Mouse (Mus musculus): ENCODE measurements around the gene Lyrm9. TPM values are rescaled to one million over a fixed set of nuclear protein-coding genes. Genes with fewer than 3 reads are reported as not detected.

The Lyrm9 gene
- total RNA-seq, 2 experiments from 2014 or later: 13.9 to 91.6 TPM

DNA sequence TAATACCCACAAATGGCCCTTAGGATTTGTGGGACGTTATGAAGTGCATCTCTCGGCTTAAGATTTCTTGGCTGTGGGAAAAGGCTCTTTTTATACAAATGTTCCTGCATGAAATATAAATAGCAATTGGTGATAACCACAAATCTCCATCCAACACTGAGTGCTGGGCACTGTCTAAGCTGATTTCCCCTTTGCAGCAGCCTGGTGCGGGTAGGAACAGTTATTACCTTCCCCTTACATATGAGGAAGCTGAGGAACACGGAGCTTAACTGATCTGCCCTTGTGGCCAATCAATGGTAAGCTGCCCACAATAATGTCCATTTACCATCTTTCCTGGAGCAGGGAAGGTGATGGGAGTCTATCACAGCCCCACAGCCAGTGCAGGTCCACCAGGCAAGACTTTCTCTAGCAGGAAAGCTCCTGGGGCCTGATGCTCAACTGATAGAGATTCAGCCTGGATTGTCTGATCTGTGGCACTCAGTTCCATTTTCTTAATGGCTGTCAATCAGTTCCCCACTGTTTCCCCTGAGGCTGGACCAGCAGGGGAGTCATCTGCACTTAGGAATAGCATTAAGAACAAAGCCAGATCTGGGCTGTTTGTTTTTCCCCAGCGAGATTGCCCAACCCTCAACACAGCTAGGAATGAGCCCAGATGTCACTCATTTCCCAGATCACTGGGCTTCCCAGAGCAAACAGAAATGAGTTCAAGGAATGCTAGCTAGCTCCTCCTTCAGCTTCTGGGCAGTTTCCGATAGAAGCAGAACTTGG is 18.9 kb upstream of the Lyrm9 start:
- no peak for ATAC-seq (replicated peaks; ENCODE audit: low FRiP score, low TSS enrichment, poor library complexity, severe bottlenecking)

DNA sequence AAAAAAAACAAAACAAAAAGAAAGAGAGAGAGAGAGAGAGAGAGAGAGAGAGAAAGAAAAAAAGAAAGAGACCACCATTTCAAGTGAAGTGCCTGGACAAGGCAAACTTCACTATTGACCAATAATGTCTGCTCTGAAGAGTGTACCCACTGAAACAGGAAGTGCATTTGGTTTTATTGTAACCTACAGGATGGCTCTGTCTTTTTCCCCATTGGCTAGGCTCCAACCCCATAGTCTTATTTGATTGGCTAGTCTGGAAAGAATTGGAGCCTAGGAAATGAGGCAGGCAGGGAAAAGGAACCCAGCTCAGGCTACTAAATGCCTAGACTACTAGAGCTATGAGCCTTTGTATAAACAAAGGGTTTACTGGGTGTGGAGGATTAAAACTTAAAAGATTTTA is 17.0 kb upstream of the Lyrm9 start:
- ATAC-seq (replicated peaks; ENCODE audit: low FRiP score, low TSS enrichment, poor library complexity, severe bottlenecking): no peak

DNA sequence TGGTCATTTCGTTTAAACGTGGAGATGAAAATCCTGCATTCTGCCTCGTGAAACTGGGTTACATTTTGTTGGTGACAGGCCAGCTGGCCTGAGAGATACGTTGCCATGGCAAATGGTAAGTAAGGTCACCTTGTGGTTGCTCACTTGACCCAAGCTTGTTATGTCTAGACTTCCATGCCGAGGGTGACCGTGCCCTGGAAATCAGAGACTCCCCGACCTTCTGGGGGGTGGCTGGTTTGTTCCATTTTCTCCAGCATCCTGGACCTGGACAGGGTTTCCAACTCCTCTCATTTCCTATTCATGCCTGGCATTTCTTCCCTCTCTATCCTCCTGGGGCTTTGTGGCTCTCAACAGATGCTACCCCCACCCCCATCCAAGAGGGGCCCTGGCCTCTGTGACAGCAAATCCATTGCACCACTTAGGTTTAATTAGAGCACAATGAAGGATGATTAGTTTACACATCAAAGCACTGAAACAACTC is 11.9 kb upstream of the Lyrm9 start:
- ATAC-seq (replicated peaks; ENCODE audit: low FRiP score, low TSS enrichment, poor library complexity, severe bottlenecking): no peak

DNA sequence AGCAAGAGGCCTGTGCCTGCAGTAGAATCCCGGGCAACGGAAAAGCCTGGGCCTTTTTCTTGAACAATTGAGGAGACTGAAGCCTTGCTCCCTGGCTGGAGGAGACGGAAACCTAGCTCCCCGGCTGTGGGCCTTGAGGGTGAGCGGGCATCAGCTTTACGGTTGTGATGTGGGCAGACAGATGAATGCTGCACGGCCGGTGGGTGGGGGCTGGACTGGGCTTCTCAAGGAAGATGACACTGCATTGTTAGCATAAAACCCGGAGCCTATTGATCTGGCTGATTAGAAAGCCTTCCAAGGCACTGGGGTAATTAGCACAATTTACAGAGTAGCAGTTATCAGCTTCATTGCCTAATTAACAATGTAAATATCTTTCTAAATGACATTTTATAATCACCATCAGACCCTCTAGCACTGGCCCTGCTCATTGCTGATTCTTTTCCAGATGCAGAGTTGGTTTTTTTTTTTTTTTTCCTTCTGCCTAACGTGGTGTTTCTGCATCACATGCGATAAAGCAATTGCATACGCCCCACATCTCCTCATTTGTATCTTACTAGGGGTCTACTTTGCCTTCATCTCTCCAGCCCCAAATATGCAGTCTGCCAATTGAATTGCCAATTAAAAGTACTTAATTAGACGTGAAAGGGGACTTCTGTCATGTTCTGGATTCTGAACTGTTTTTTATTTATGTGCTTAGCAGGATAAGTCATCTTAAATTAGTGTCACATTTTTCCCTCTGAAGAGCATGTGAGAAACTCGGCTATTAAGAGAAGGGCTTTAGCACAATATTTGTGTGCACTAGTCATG is 10.2 kb upstream of the Lyrm9 start:
- no peak for ATAC-seq (replicated peaks; ENCODE audit: low FRiP score, low TSS enrichment, poor library complexity, severe bottlenecking)

DNA sequence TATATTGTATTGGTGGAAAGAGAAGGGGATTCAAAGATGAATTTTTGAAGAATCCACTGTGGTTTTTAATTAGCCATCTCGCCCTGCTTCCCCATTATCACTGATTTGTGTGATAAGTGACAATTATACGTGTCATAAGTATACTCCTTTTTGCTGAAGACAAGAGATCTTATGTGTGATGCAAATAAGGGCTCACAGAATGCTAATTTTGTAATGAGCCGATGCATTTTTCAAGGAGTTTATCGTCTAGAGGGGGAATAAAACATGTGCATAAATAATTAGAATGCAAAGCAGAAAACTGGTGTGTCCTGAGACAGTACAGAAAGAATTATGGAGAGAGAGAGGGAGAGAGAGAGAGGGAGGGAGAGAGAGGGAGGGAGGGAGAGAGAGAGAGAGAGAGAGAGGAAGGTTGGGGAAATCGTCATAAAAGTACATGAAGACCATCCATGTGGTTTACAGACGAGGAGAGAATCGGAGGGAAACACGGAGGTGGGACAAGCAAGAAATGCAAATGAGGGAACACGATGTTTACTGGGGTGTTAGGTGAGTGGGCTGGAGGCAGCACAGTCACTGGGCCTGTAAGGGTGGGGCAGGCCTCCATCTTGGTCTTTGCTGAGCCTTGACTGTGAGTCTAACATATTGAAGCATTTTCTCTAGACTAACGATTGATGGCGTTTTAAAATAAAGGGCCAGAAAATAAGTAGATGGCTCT is 8.9 kb upstream of the Lyrm9 start:
- no peak for ATAC-seq (replicated peaks; ENCODE audit: low FRiP score, low TSS enrichment, poor library complexity, severe bottlenecking)

DNA sequence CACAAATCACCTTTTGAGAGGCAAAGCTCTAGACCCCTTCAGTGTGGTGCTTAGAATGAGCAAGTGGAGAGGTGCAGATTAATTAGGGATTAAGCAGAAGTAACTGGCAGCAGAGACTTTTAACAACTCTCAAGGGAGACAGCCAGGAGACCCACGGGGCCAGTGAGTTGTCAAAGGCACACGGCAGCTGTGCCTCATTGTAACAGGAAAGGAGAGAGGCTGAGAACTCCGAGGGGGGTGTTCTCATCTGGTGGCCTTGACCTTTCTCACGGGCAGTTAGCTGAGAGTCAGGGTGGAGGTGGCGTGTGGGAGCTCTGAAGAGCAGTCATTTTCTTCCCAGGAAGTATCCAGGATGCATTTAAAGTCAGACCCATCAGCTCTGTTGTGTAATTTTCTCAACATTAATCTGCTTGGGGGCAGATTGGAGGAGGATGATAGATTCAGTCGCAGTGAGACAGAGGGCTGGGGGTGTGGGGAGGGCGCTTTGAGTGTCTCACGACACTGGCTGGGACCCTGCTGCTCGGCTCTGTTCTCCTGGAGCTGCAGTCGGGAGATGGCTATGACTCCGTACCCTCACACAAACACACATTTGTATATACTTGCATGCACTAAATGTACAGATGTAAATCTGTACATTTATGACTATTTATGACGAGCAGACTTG is 5.9 kb upstream of the Lyrm9 start:
- ATAC-seq (replicated peaks; ENCODE audit: low FRiP score, low TSS enrichment, poor library complexity, severe bottlenecking): no peak

DNA sequence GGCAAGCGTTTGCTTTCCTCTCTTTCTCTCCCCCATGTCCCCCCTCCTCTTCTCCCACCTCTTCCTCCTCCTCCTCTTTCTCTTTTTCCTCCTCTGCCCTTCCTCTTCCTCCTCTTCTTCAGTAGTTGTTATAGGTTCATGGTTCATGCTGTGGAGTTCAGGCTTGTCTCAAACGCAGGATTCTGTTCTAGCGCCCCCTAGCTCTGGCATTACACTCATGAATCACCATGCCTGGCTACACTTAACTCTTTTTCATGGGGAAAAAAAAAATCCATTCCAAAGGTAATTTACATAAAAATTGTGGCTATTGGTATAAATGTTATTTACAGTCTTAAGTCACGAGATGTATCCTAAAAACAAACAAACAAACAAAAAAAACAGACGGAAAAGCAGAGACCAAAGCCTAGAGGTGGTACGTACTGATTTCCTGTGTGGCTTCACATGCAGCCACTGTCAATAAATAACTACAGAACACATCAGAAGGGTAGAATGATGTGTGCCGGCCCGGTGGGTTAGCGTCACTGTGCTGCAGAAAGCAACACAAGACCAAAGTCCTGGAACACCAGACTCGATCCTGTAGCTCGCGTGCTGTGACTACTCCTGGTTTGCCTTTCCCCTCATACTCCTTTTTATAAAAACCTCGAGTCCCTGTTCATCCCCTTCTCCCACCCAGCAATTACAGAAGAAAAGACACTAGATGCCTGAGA is 3.4 kb upstream of the Lyrm9 start:
- no peak for ATAC-seq (replicated peaks; ENCODE audit: low FRiP score, low TSS enrichment, poor library complexity, severe bottlenecking)

DNA sequence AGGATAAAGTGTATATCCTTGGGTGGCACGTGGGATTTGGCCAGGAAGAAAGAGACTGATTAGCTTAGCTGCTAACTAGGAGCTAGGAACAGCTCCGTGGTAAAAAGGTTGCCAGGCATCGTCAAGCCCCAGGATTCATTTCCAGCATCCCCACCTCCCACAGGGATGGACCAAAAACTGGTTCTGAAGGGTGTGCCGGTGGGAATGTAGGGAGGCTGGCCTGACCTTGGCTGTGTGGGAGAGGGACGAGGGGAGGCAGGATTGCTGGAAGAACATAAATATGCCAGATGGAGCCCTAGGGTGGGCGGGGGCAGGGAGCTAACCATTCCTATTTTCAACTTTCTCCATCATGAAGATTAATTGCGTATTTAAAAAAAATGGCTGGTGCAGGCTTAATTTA is 1.2 kb downstream of the Lyrm9 start:
- no peak for ATAC-seq (replicated peaks; ENCODE audit: low FRiP score, low TSS enrichment, poor library complexity, severe bottlenecking)

DNA sequence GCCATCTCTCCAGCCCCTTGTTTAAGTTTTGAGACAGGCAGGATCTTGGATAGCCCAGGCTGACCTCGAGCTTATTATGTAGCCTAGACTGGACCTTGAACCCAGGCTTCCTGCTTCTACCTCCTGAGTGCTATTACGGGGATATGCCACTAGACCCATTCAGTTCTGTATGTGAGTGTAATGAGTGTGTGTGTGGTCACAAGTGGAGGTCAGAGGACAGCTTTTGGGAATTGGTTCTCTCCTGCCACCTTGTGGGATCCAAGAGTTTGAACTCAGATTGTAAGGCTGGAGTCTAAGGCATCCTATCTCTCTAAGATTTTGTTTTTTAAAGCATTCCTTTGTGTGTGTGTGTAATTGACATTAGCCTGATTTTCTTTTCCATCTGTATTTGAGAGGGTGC is 2.0 kb downstream of the Lyrm9 start:
- ATAC-seq (replicated peaks; ENCODE audit: low FRiP score, low TSS enrichment, poor library complexity, severe bottlenecking): no peak

DNA sequence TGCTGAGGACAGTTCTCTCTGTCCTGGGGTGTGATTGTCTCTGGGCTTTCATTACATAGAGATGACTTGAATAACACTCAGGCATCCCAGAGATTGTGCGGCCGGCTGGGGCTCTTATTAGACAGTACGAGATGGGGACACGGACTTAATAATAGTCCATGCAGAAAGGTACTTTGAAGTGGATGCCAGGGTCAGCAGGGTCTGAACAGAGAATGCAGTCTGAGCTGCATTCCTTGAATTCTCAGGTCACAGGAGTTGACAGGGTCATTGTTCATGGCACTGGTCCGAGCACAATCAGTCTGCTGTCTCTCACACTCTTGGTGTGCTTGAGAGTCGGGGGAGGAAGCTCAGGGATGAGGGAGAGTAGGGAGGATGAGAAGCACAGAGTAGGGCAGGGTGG is 3.0 kb downstream of the Lyrm9 start:
- no peak for ATAC-seq (replicated peaks; ENCODE audit: low FRiP score, low TSS enrichment, poor library complexity, severe bottlenecking)

DNA sequence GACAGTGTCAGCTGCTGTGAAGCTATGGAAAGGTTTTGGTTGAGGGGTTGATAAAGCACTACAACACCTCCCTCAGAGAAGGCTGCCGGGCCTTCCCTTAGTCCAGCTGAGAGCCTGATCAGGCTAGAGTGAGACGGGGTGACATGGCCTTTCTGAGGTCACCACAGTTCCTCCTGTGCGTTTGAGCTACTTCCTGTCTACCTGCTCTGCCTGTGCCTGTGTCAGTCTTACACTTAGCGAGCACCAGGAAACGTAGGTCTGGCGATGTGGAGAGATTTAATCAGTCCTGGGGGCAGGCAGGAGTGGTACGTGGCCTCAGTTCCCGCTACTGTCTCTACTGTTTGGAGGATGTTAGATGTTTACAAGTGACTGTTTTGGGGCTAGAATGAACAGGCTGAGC is 3.8 kb downstream of the Lyrm9 start:
- ATAC-seq (replicated peaks; ENCODE audit: low FRiP score, low TSS enrichment, poor library complexity, severe bottlenecking): no peak

DNA sequence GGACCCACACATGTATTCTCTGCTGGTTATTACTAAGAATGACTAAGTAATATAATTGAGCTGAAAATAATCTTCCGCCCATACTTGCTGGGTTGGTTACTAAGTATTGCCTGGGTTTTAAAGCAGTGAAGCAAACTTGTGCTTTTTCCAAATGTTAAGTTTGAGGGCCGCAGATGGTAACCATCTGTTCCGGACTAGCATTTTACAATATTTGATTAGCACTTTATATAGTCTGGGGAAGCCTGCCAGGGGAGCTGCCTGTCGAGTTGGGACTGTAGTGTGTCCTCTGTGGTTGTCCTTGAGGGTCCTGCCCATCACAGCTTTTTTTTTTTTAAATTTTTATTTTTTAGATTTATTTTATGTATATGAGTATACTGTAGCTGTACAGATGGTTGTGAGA is 5.3 kb downstream of the Lyrm9 start:
- ATAC-seq (replicated peaks; ENCODE audit: low FRiP score, low TSS enrichment, poor library complexity, severe bottlenecking): no peak

DNA sequence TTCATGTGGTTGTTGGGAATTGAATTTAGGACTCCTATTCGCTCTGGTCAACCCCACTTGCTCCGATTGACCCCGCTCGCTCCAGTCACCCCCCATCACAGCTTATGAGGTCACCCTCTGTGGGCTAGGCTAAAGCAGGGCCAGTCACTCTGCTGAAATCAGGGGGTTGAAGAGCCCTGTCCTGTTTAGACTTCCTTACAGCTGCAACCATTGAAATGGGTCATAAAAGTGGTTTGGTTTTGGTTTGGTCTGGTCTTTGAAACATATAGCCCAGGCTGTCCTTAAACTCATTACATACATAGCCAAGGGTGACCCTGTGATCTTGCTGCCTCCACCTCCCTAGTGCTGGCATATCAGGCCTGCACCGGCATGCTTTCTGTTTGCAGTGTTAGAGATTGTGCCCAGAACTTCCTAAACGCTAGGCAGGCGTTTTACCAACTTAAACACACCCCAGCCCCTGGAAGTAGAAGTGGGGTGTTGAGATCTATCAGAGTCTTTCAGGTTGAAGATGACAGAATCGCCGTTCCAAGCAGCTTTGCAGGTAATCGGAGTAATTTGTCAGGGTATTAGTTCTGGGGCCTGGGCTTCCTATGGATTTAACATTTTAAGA is 5.8 kb downstream of the Lyrm9 start:
- peak; percentile 53 for ATAC-seq (replicated peaks; ENCODE audit: low FRiP score, low TSS enrichment, poor library complexity, severe bottlenecking)

DNA sequence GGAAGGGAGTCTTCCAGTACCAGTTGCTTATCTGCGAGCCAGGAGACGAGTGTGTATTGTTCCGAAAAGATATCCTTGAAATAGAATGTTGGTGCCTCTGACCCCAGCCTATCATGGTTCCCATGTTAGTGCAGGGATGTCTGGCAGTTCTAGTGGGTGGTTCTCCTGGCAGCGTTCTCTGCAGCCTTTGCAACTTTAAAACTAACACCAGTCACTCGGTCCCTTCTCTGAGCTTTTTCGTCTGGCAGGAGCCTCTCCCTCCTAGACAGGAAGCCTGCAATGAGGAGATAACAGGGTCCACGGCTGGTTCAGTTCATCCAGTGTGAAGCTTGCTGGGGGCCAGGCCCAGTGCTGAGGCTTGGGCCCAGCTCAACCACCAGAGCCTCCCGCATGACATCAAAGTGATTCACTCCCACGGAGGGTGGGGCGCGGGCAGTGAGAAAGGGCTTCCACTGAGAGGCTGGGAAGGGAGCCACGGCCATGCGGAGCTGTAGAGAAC is 6.5 kb downstream of the Lyrm9 start:
- peak; percentile 92 for ATAC-seq (replicated peaks; ENCODE audit: low FRiP score, low TSS enrichment, poor library complexity, severe bottlenecking)

DNA sequence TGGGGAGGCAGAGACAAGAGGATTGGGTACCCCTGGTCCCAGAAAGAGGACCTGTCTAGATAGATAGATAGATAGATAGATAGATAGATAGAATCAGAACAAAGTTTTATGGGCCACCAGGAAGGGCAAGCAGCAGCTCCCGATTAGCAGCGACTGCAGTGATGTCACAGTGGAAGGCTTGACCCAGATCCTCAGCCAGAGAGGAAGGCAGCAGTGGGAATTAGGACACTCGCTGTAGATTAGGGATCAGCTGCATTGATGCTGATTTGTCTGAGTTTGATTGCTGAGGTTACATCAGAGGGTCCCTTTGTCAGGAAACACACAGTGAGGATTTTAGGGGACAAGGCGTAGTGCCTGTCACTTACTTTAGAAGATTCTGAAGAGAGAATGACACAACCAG is 10.1 kb downstream of the Lyrm9 start:
- ATAC-seq (replicated peaks; ENCODE audit: low FRiP score, low TSS enrichment, poor library complexity, severe bottlenecking): no peak

DNA sequence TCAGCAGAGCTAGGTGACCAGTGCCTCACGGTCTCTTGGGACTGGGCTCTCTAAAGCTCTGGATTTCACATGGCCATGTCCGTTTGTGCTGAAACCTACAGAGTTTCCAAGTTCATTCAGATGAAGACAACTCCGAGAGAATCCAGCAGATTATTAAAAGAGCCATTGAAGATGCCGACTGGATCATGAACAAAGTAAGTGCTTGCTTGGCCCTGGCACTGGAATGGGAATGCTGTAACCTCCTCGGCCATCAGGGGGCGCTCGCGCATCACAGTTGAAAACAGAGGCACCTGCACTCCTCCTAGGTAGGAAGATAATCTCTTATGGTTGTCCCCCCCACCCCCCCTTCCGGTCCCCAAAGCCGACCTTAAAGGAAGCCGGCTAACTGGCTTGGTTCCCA is 11.6 kb downstream of the Lyrm9 start:
- ATAC-seq (replicated peaks; ENCODE audit: low FRiP score, low TSS enrichment, poor library complexity, severe bottlenecking): 0 out of 2 replicates have a peak, but pooled peaks have one; percentile 35

DNA sequence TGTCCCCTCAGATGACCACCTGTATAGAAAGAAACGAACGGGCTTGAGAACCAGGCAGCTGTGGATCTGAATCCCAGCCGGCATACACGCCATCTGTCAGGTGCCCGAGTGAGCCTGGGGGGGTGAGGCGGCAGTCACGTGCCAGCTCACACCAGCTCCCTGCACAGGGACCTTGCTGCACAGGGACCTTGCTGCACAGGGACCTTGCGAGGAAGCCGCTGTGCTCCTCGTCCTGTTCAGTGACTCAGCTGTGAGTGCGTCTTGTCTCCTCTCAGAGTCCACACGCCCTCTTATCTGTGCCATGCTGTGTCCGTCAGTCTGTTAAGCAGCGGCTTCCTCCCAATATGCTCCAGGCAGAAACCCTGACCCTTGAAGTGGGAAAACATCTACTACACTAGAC is 13.1 kb downstream of the Lyrm9 start:
- peak; percentile 46; the same call in 1 of the 2 replicates for ATAC-seq (replicated peaks; ENCODE audit: low FRiP score, low TSS enrichment, poor library complexity, severe bottlenecking)

DNA sequence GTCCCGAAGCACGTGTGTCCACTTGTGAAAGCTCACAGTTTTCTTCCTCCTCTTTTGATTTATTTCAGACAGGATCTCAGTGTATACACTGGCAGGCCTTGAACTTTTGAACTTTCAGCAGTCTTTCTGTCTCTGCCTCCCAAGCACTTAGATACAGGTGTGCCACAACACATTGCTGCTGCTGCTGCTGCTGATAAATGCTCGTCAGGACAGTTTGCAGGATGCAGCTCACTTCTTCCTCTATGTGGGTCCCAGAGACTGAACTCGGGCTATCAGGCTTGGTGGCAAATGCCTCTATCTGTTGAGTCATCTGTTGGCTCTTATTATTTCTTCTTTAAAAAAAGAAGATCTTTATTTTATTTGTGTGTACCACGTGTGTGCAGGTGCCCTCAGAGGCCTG is 13.8 kb downstream of the Lyrm9 start:
- no peak for ATAC-seq (replicated peaks; ENCODE audit: low FRiP score, low TSS enrichment, poor library complexity, severe bottlenecking)

DNA sequence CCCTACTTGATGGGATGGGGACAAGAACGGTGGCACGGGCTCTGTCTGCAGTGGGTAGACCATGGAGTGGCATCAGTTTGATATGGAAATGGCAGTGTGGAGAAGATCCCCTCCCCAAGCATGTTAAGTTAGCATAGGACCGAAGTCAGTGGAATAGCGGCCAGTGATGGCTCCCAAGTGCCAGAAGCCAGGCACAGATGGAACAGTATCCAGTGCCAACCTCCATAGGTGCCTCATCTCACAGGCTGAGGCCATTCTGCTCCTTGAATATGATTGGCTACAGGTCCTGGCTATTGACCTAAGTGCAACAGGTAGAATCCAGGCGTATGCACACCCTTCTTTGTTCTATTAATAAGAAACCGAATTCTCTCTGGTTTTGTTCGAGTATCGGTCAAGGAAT is 15.6 kb downstream of the Lyrm9 start:
- ATAC-seq (replicated peaks; ENCODE audit: low FRiP score, low TSS enrichment, poor library complexity, severe bottlenecking): no peak
